Mouse (Mus musculus): Measurements from ENCODE around the gene Gp1ba. TPM values are rescaled to one million over a fixed set of nuclear protein-coding genes. Genes with fewer than 3 reads are reported as not detected.

Gp1ba gene
- polyA plus RNA-seq, 1 experiment from 2014 or later: 0.05 TPM

DNA sequence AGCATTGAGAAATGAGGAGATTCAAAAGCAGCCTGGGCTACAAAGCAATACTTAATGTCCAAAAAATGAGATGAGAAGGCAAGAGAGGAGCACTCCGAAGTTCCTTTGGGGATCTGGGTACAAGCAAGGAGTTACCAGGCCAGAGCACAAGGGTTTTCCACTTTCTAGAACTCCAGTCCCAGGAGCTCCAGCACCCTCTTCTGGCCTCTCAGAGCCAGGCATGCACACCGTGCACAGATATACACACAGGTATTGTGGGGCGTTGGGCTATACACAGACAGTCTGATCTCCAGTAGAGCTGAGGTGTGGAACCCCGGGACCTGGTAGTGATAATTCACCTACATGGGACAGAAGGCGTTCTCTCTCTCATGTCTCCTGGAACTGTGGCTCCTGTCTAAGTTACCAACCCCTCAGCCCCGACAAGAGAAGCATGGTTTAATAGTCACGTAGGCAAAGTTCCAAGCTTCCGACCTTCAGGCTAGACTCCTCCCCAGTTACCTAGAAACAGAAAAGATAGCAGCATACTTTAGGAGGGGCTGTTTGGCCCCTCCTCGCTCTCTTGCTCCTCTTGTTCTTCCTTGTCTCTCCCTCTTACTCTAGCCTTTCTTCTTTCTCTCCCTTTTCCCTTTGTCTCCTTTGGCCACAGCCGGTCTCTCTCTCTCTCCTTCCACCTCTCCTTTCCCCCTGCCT lies 15.7 kb upstream of the Gp1ba start:
- Histone ChIP-seq H3K27me3 (replicated peaks; ENCODE audit: control insufficient read depth, insufficient read depth, low read length) (no peaks in the 10 kb centered on the region), H3K4me3 (ENCODE audit: low read length) (no peak overlapping the region), H3K4me2 (ENCODE audit: low read depth, low read length) (no peak overlapping the region), H3K27ac (ENCODE audit: low read length) (no peak overlapping the region), H3K36me3 (ENCODE audit: control insufficient read depth, insufficient read depth, low read length) (no peaks in the 10 kb centered on the region), H3K4me1 (ENCODE audit: control insufficient read depth, insufficient read depth, low read length) (peaks cover 7% of the 10 kb centered on the region; the same call in 1 of the 2 replicates), H3K9me3 (ENCODE audit: control insufficient read depth, low read length) (no peaks in the 10 kb centered on the region), H3K9ac (ENCODE audit: low read depth, low read length) (no peak overlapping the region)
- peak; percentile 46 for ATAC-seq
- 67% methylated on average over 10 of the region's 10 CpGs for WGBS

DNA sequence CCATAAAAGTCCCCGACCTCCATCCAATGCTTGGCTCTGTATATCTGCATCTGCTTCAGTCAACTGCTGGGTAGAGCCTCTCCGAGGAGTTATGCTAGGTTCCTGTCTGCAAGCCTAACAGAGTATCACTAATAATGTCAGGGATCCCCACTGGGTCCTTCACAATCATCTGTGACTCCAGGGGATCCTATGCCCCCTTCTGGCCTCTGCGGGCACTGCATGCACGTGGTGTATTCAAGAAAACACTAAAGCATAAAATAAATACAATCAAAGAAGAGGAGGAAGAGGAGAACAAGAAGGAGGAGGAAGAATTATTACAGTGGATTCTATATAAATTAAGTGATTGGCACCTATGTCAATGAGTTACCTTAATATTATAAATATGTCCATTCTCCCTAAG lies 13.4 kb upstream of the Gp1ba start:
- no peak overlapping the region for H3K9ac ChIP-seq (ENCODE audit: low read depth, low read length)
- no peak overlapping the region for H3K4me3 ChIP-seq (ENCODE audit: low read length)
- no peak for ATAC-seq
- H3K36me3 ChIP-seq (ENCODE audit: control insufficient read depth, insufficient read depth, low read length): no peaks in the 10 kb centered on the region
- H3K27ac ChIP-seq (ENCODE audit: low read length): no peak overlapping the region
- H3K4me1 ChIP-seq (ENCODE audit: control insufficient read depth, insufficient read depth, low read length): peaks cover 7% of the 10 kb centered on the region; the same call in 1 of the 2 replicates
- no peaks in the 10 kb centered on the region for H3K9me3 ChIP-seq (ENCODE audit: control insufficient read depth, low read length)
- no peak overlapping the region for H3K4me2 ChIP-seq (ENCODE audit: low read depth, low read length)
- WGBS: 48% methylated on average over 4 of the region's 4 CpGs
- no peaks in the 10 kb centered on the region for H3K27me3 ChIP-seq (replicated peaks; ENCODE audit: control insufficient read depth, insufficient read depth, low read length)

DNA sequence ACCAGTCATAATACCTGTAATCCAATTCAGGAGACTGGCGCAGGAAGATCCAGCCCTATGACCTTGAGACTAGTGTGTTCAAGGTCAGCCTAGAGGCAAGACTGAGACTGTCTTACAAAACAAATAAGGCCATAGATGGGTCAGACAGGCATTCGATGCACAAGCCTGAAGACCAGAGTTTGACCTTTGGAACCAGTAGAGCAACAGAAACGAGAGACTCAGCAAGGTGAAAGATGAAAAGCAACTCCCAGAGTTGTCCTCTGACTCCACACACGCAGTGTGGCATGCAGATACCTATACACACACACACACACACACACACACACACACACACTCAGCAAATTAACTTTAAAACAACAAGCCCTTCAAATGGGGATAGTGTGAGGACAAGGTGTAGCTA lies 12.0 kb upstream of the Gp1ba start:
- H3K27ac ChIP-seq (ENCODE audit: low read length): no peak overlapping the region
- H3K9ac ChIP-seq (ENCODE audit: low read depth, low read length): no peak overlapping the region
- no peak overlapping the region for H3K4me3 ChIP-seq (ENCODE audit: low read length)
- ATAC-seq: 0 out of 2 replicates have a peak, but pooled peaks have one; percentile 23
- H3K27me3 ChIP-seq (replicated peaks; ENCODE audit: control insufficient read depth, insufficient read depth, low read length): no peaks in the 10 kb centered on the region
- no peaks in the 10 kb centered on the region for H3K9me3 ChIP-seq (ENCODE audit: control insufficient read depth, low read length)
- 55% methylated on average over 4 of the region's 4 CpGs for WGBS
- H3K36me3 ChIP-seq (ENCODE audit: control insufficient read depth, insufficient read depth, low read length): no peaks in the 10 kb centered on the region
- peaks cover 4% of the 10 kb centered on the region; the same call in 1 of the 2 replicates for H3K4me1 ChIP-seq (ENCODE audit: control insufficient read depth, insufficient read depth, low read length)
- no peak overlapping the region for H3K4me2 ChIP-seq (ENCODE audit: low read depth, low read length)

DNA sequence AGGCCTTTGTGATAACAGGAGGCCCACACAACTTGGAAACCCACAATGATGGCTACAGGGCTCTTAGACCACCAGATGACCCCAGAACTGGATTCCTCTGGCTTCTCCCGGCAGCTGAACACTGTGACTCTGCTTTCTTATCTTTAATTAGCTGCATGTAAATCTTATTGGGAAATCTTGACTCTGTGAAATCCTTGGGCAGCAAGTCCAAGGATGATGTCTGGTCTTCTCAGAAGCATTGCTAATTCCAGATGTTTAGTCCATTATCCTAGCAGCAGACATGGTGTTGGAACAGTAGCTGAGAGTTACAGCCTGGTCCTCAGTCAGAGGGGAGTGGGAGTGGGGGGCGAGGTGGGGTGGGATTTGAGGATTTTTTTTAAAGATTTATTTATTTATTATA lies 10.5 kb upstream of the Gp1ba start:
- ATAC-seq: no peak
- no peak overlapping the region for H3K27ac ChIP-seq (ENCODE audit: low read length)
- no peaks in the 10 kb centered on the region for H3K27me3 ChIP-seq (replicated peaks; ENCODE audit: control insufficient read depth, insufficient read depth, low read length)
- no peaks in the 10 kb centered on the region for H3K4me1 ChIP-seq (ENCODE audit: control insufficient read depth, insufficient read depth, low read length)
- H3K4me3 ChIP-seq (ENCODE audit: low read length): no peak overlapping the region
- H3K36me3 ChIP-seq (ENCODE audit: control insufficient read depth, insufficient read depth, low read length): no peaks in the 10 kb centered on the region
- 58% methylated on average over 2 of the region's 2 CpGs for WGBS
- no peaks in the 10 kb centered on the region for H3K9me3 ChIP-seq (ENCODE audit: control insufficient read depth, low read length)
- no peak overlapping the region for H3K9ac ChIP-seq (ENCODE audit: low read depth, low read length)
- H3K4me2 ChIP-seq (ENCODE audit: low read depth, low read length): no peak overlapping the region

DNA sequence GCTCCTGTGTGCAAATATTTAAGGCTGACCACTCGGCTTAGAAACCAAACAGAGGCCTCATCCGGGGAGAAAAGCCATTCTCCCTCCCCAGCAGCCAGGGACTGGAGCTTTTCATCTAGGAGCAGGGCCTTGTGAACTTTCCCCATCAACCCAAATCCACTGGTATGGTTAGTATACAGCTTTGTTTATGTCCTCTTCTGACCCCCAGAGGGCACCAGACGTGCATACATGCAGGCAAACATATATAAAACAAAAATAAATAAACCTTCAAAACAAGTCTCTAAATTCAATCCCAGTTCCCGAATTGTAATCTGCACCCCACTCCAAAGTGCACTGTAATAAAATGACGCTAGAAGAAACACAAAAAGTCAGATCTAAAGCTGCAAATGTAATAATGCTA lies 9.4 kb upstream of the Gp1ba start:
- WGBS: 41% methylated on average over 5 of the region's 5 CpGs
- no peak overlapping the region for H3K27ac ChIP-seq (ENCODE audit: low read length)
- H3K36me3 ChIP-seq (ENCODE audit: control insufficient read depth, insufficient read depth, low read length): no peaks in the 10 kb centered on the region
- no peak overlapping the region for H3K4me3 ChIP-seq (ENCODE audit: low read length)
- H3K27me3 ChIP-seq (replicated peaks; ENCODE audit: control insufficient read depth, insufficient read depth, low read length): no peaks in the 10 kb centered on the region
- no peak for ATAC-seq
- H3K9ac ChIP-seq (ENCODE audit: low read depth, low read length): no peak overlapping the region
- H3K4me2 ChIP-seq (ENCODE audit: low read depth, low read length): no peak overlapping the region
- no peaks in the 10 kb centered on the region for H3K4me1 ChIP-seq (ENCODE audit: control insufficient read depth, insufficient read depth, low read length)
- H3K9me3 ChIP-seq (ENCODE audit: control insufficient read depth, low read length): no peaks in the 10 kb centered on the region

DNA sequence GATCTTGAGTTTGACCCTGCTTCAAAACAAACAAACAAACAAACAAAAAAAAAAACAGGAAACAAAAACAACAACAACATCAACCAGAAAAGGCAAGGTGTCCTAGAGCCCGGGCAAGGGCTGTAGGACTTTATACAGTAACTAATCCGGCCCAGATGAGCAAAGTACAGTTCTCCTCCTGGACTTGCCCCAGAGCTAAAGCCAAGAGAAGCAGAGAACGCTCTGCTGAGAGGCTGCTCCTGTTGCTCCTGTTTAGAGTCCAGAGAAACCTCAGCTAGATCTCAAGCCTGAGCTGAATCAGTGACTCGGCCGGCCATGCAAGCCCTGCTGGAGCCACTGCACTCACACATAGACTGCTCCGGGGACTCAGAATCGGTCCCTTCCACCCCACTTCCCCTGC lies 8.8 kb upstream of the Gp1ba start:
- Histone ChIP-seq H3K4me3 (ENCODE audit: low read length) (no peak overlapping the region), H3K27ac (ENCODE audit: low read length) (no peak overlapping the region), H3K36me3 (ENCODE audit: control insufficient read depth, insufficient read depth, low read length) (no peaks in the 10 kb centered on the region), H3K27me3 (replicated peaks; ENCODE audit: control insufficient read depth, insufficient read depth, low read length) (no peaks in the 10 kb centered on the region), H3K9me3 (ENCODE audit: control insufficient read depth, low read length) (no peaks in the 10 kb centered on the region), H3K4me1 (ENCODE audit: control insufficient read depth, insufficient read depth, low read length) (no peaks in the 10 kb centered on the region), H3K4me2 (ENCODE audit: low read depth, low read length) (no peak overlapping the region), H3K9ac (ENCODE audit: low read depth, low read length) (no peak overlapping the region)
- ATAC-seq: peak; percentile 60; the same call in 1 of the 2 replicates
- WGBS: 73% methylated on average over 7 of the region's 7 CpGs

DNA sequence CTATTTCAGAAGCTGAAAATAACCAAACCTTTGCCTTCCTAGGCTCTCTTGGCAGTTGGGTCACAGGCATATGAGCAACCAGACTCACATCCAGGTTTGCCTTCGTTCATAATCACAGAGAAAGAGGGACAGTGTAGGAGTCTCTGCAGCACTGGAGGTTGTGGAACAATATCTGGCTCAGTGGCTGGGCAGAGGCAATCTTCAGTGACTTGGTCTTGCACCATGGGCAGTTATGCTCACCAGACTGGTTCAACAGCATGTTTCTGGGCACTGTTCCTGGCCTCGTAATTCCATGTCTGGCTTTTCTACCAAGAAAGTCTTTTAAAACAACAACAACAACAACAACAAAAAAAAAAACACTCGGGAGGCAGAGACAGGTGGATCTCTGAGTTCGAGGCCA lies 3.3 kb upstream of the Gp1ba start:
- no peak overlapping the region for H3K4me3 ChIP-seq (ENCODE audit: low read length)
- H3K9ac ChIP-seq (ENCODE audit: low read depth, low read length): no peak overlapping the region
- no peak overlapping the region for H3K27ac ChIP-seq (ENCODE audit: low read length)
- H3K4me2 ChIP-seq (ENCODE audit: low read depth, low read length): no peak overlapping the region
- H3K9me3 ChIP-seq (ENCODE audit: control insufficient read depth, low read length): no peaks in the 10 kb centered on the region
- no peaks in the 10 kb centered on the region for H3K27me3 ChIP-seq (replicated peaks; ENCODE audit: control insufficient read depth, insufficient read depth, low read length)
- 83% methylated on average over 4 of the region's 4 CpGs for WGBS
- no peaks in the 10 kb centered on the region for H3K36me3 ChIP-seq (ENCODE audit: control insufficient read depth, insufficient read depth, low read length)
- ATAC-seq: no peak
- no peaks in the 10 kb centered on the region for H3K4me1 ChIP-seq (ENCODE audit: control insufficient read depth, insufficient read depth, low read length)

DNA sequence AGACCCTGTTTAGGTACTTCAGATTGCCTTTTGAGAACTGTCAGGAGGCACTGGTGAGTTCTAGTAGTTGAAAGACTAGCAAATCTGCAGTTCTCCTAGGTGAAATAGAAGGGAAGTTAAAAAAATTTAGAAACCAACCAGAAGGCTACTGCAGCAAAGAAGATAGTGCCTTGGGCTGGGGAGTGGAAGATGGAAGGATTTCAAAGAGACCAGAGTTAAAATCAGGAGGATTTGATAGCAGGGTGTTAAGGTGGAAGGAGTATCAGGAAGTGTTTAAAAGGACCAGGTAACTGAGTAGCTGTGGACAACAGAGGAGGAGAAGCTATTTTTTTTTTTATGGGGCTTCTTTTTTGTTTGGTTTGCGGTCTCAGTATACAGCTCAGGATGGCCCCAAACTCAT lies 1.2 kb upstream of the Gp1ba start:
- H3K27ac ChIP-seq (ENCODE audit: low read length): no peak overlapping the region
- H3K4me1 ChIP-seq (ENCODE audit: control insufficient read depth, insufficient read depth, low read length): no peaks in the 10 kb centered on the region
- no peak overlapping the region for H3K4me3 ChIP-seq (ENCODE audit: low read length)
- H3K36me3 ChIP-seq (ENCODE audit: control insufficient read depth, insufficient read depth, low read length): no peaks in the 10 kb centered on the region
- no peaks in the 10 kb centered on the region for H3K9me3 ChIP-seq (ENCODE audit: control insufficient read depth, low read length)
- no peak overlapping the region for H3K9ac ChIP-seq (ENCODE audit: low read depth, low read length)
- no peak for ATAC-seq
- no peak overlapping the region for H3K4me2 ChIP-seq (ENCODE audit: low read depth, low read length)
- 92% methylated on average over 1 of the region's 1 CpGs for WGBS
- H3K27me3 ChIP-seq (replicated peaks; ENCODE audit: control insufficient read depth, insufficient read depth, low read length): no peaks in the 10 kb centered on the region

DNA sequence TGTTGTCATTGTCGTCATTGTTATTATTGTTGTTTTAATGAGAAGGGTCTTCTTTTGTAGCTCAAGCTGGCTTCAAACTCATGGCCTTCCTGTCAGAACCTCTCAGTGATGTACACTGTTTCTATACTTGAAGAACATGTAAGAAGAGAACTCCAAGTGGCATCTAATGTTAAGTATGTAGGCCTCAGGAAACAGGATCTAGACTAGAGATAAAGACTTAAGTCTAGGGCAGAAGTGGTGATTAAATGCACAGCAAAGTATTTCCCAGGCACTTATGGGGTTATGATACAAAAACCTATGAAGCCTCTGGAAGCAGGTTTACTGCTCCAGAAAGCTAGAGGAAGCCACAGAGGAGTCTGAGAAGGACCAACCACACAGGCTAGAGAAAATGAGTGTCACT lies 629 bp upstream of the Gp1ba start:
- Histone ChIP-seq H3K4me1 (ENCODE audit: control insufficient read depth, insufficient read depth, low read length) (no peaks in the 10 kb centered on the region), H3K36me3 (ENCODE audit: control insufficient read depth, insufficient read depth, low read length) (no peaks in the 10 kb centered on the region), H3K4me2 (ENCODE audit: low read depth, low read length) (no peak overlapping the region), H3K9me3 (ENCODE audit: control insufficient read depth, low read length) (no peaks in the 10 kb centered on the region), H3K27me3 (replicated peaks; ENCODE audit: control insufficient read depth, insufficient read depth, low read length) (no peaks in the 10 kb centered on the region), H3K4me3 (ENCODE audit: low read length) (no peak overlapping the region), H3K9ac (ENCODE audit: low read depth, low read length) (no peak overlapping the region), H3K27ac (ENCODE audit: low read length) (no peak overlapping the region)
- ATAC-seq: no peak
- 79% methylated on average over 1 of the region's 1 CpGs for WGBS

DNA sequence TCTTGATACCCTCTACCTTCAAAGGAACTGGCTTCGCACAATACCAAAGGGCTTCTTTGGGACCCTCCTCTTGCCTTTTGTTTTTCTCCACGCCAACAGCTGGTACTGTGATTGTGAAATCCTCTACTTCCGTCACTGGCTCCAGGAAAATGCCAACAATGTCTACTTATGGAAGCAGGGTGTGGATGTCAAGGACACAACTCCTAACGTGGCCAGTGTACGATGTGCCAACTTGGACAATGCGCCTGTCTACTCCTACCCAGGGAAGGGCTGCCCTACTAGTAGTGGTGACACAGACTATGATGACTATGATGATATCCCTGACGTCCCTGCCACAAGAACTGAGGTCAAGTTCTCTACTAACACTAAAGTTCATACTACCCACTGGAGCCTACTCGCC lies 1.1 kb downstream of the Gp1ba start:
- WGBS: 86% methylated on average over 8 of the region's 8 CpGs
- no peaks in the 10 kb centered on the region for H3K4me1 ChIP-seq (ENCODE audit: control insufficient read depth, insufficient read depth, low read length)
- no peak overlapping the region for H3K27ac ChIP-seq (ENCODE audit: low read length)
- no peaks in the 10 kb centered on the region for H3K9me3 ChIP-seq (ENCODE audit: control insufficient read depth, low read length)
- peaks cover 8% of the 10 kb centered on the region; the same call in 1 of the 2 replicates for H3K36me3 ChIP-seq (ENCODE audit: control insufficient read depth, insufficient read depth, low read length)
- no peak overlapping the region for H3K4me2 ChIP-seq (ENCODE audit: low read depth, low read length)
- no peak overlapping the region for H3K9ac ChIP-seq (ENCODE audit: low read depth, low read length)
- H3K27me3 ChIP-seq (replicated peaks; ENCODE audit: control insufficient read depth, insufficient read depth, low read length): no peaks in the 10 kb centered on the region
- ATAC-seq: no peak
- H3K4me3 ChIP-seq (ENCODE audit: low read length): no peak overlapping the region

Data from intestine, embryonic 16.5 days (tissue).